ENCODE assay signal across 9 mouse cellular contexts in genomic region chr3:108535896-108536516, GRCm38 (mm10). TPM values are rescaled to one million over a fixed set of nuclear protein-coding genes. Genes with fewer than 3 reads are reported as not detected.
A peak's percentile ranks its signal among the peaks of the same experiment; 100 is the strongest.
DNase-seq lines count a peak whose midpoint lies in the region; ATAC-seq and TF ChIP-seq lines count a peak whose summit lies in the region.
"Had no signal": no experiment of that assay in that cellular context is flagged by ENCODE, and none has a peak within 500 bp of the region (broad histone marks: within the 10 kb centered on the region; RNA-seq: fewer than 3 reads in every experiment).

No protein-coding gene starts in this region.

- TF ChIP-seq CTCF in small intestine, adult 2 months (IDR thresholded peaks at IDR 0.05; ENCODE audit: extremely low read depth, insufficient read length, insufficient replicate concordance, low read depth, low read length): no peak

- 9% methylated on average over 15 of the region's 15 CpGs for WGBS in intestine, embryonic 16.5 days
- 25% methylated on average over 15 of the region's 15 CpGs for WGBS in small intestine, adult 2 months

- H3K36me3 ChIP-seq in megakaryocyte, embryonic 14.5 days (replicated peaks; ENCODE audit: low read length): no peaks in the 10 kb centered on the region
- H3K36me3 ChIP-seq in intestine, embryonic 16.5 days (ENCODE audit: control insufficient read depth, insufficient read depth, low read length): no peaks in the 10 kb centered on the region
- H3K36me3 ChIP-seq in small intestine, adult 2 months (ENCODE audit: control insufficient read depth, insufficient read depth, low read length): no peaks in the 10 kb centered on the region

- H3K9me3 ChIP-seq in megakaryocyte, embryonic 14.5 days: no peaks in the 10 kb centered on the region
- no peaks in the 10 kb centered on the region for H3K9me3 ChIP-seq in intestine, embryonic 16.5 days (ENCODE audit: control insufficient read depth, low read length)

- H3K4me1 ChIP-seq in megakaryocyte, embryonic 14.5 days: peaks cover 19% of the 10 kb centered on the region
- H3K4me1 ChIP-seq in intestine, embryonic 16.5 days (ENCODE audit: control insufficient read depth, insufficient read depth, low read length): peaks cover 11% of the 10 kb centered on the region
- peaks cover 15% of the 10 kb centered on the region for H3K4me1 ChIP-seq in small intestine, adult 2 months (ENCODE audit: control insufficient read depth, insufficient read depth, insufficient read length, low read length)

- no peak for DNase-seq in frontal cortex, postnatal 25 days (ENCODE audit: low spot score in 2 of 2)
- no peak for DNase-seq in frontal cortex, adult 2 months (ENCODE audit: extremely low spot score in 1 of 2, low spot score in 1 of 2)
- no peak for DNase-seq in adrenal gland, postnatal 4 days (ENCODE audit: low spot score in 2 of 2)

- peak; percentile 22 for ATAC-seq in frontal cortex, adult (ENCODE audit: low TSS enrichment)
- no peak for ATAC-seq in megakaryocyte, adult 5-6 weeks (ENCODE audit: poor library complexity, severe bottlenecking)
- ATAC-seq in intestine, embryonic 16.5 days: no peak; the same call in 1 of the 2 replicates

- peaks cover 53% of the 10 kb centered on the region for H3K27me3 ChIP-seq in megakaryocyte, embryonic 14.5 days (replicated peaks)
- peaks cover 13% of the 10 kb centered on the region for H3K27me3 ChIP-seq in intestine, embryonic 16.5 days (replicated peaks; ENCODE audit: control insufficient read depth, insufficient read depth, low read length)
- no peaks in the 10 kb centered on the region for H3K27me3 ChIP-seq in small intestine, adult 2 months (ENCODE audit: control insufficient read depth, insufficient read depth, low read length)

- no peak overlapping the region for H3K9ac ChIP-seq in intestine, embryonic 16.5 days (ENCODE audit: low read depth, low read length)

- TF ChIP-seq POLR2A in small intestine, adult 2 months (IDR thresholded peaks at IDR 0.05; ENCODE audit: low read depth, low read length): no peak

- H3K27ac ChIP-seq in intestine, embryonic 16.5 days (ENCODE audit: low read length): no peak overlapping the region
- no peak overlapping the region for H3K27ac ChIP-seq in small intestine, adult 2 months (ENCODE audit: insufficient read depth, low read depth, low read length)

- H3K4me2 ChIP-seq in intestine, embryonic 16.5 days (ENCODE audit: low read depth, low read length): peak overlapping the region; percentile 61

- H3K4me3 ChIP-seq in megakaryocyte, embryonic 14.5 days (replicated peaks): peak overlapping the region; percentile 88
- peak overlapping the region; percentile 34 for H3K4me3 ChIP-seq in intestine, embryonic 16.5 days (ENCODE audit: low read length)
- H3K4me3 ChIP-seq in small intestine, adult 2 months (ENCODE audit: low read depth, low read length): peak overlapping the region; percentile 46
- H3K4me3 ChIP-seq: myocyte had no signal

RNA-seq across cellular contexts. Expression of gene 5330417C22Rik, which starts 0.3 kb away (rescaled TPM):
- not detected in 2 replicates for polyA plus RNA-seq in megakaryocyte, embryonic 14.5 days (2012; ENCODE audit: insufficient read depth, low replicate concordance)
- not detected in 2 replicates for total RNA-seq in megakaryocyte, adult 5-6 weeks (2015)
- 0.04 TPM in 1 of 2 replicates, not detected in the other for total RNA-seq in megakaryocyte, adult 5-6 weeks (2017)
- 15.5 and 18.0 TPM in 2 replicates for polyA plus RNA-seq in intestine, embryonic 16.5 days (2015; fragmentation: Nextera tagmentation; extraction: Ambion mirVana)
- polyA plus RNA-seq in small intestine, adult 2 months (2012; rRNA removed): 15.2 and 19.4 TPM in 2 replicates
- 20.0 and 21.7 TPM in 2 replicates for polyA plus RNA-seq in frontal cortex, adult 2 months (2012; rRNA removed)
- total RNA-seq in adrenal gland, postnatal 4 days (2021): 1 to 10 TPM; 3.6 to 8.0 TPM

RNA-seq across cellular contexts. Expression of gene 1700013F07Rik, which starts 2.1 kb away (rescaled TPM):
- not detected in 2 replicates for polyA plus RNA-seq in megakaryocyte, embryonic 14.5 days (2012; ENCODE audit: insufficient read depth, low replicate concordance)
- total RNA-seq in megakaryocyte, adult 5-6 weeks (2015): not detected in 2 replicates
- total RNA-seq in megakaryocyte, adult 5-6 weeks (2017): not detected in 2 replicates
- not detected in 2 replicates for polyA plus RNA-seq in intestine, embryonic 16.5 days (2015; fragmentation: Nextera tagmentation; extraction: Ambion mirVana)
- not detected in 2 replicates for polyA plus RNA-seq in small intestine, adult 2 months (2012; rRNA removed)
- 1.2 and 1.4 TPM in 2 replicates for polyA plus RNA-seq in frontal cortex, adult 2 months (2012; rRNA removed)
- total RNA-seq in adrenal gland, postnatal 4 days (2021): not detected

RNA-seq across cellular contexts. Expression of gene Tmem167b, which starts 26.3 kb away (rescaled TPM):
- polyA plus RNA-seq in megakaryocyte, embryonic 14.5 days (2012; ENCODE audit: insufficient read depth, low replicate concordance): 1.2 and 2.1 TPM in 2 replicates
- total RNA-seq in megakaryocyte, adult 5-6 weeks (2015): 16.5 and 18.2 TPM in 2 replicates
- total RNA-seq in megakaryocyte, adult 5-6 weeks (2017): 45.9 and 46.3 TPM in 2 replicates
- 34.4 and 34.9 TPM in 2 replicates for polyA plus RNA-seq in intestine, embryonic 16.5 days (2015; fragmentation: Nextera tagmentation; extraction: Ambion mirVana)
- polyA plus RNA-seq in small intestine, adult 2 months (2012; rRNA removed): 1.4 and 2.9 TPM in 2 replicates
- polyA plus RNA-seq in frontal cortex, adult 2 months (2012; rRNA removed): 18.2 and 18.5 TPM in 2 replicates
- 10 to 100 TPM; 50.9 to 51.0 TPM for total RNA-seq in adrenal gland, postnatal 4 days (2021)

RNA-seq across cellular contexts. Expression of gene Taf13, which starts 35.5 kb away (rescaled TPM):
- polyA plus RNA-seq in megakaryocyte, embryonic 14.5 days (2012; ENCODE audit: insufficient read depth, low replicate concordance): 1.4 TPM in 1 of 2 replicates, not detected in the other
- total RNA-seq in megakaryocyte, adult 5-6 weeks (2015): 32.1 and 32.6 TPM in 2 replicates
- total RNA-seq in megakaryocyte, adult 5-6 weeks (2017): 36.8 and 37.7 TPM in 2 replicates
- 34.2 and 36.2 TPM in 2 replicates for polyA plus RNA-seq in intestine, embryonic 16.5 days (2015; fragmentation: Nextera tagmentation; extraction: Ambion mirVana)
- polyA plus RNA-seq in small intestine, adult 2 months (2012; rRNA removed): 0.06 and 0.51 TPM in 2 replicates
- 35.3 and 40.0 TPM in 2 replicates for polyA plus RNA-seq in frontal cortex, adult 2 months (2012; rRNA removed)
- 10 to 100 TPM; 18.2 to 25.2 TPM for total RNA-seq in adrenal gland, postnatal 4 days (2021)

RNA-seq across cellular contexts. Expression of gene Wdr47, which starts 55.1 kb away (rescaled TPM):
- polyA plus RNA-seq in megakaryocyte, embryonic 14.5 days (2012; ENCODE audit: insufficient read depth, low replicate concordance): 0.12 TPM in 1 of 2 replicates, not detected in the other
- 3.3 and 4.4 TPM in 2 replicates for total RNA-seq in megakaryocyte, adult 5-6 weeks (2015)
- 8.1 and 8.7 TPM in 2 replicates for total RNA-seq in megakaryocyte, adult 5-6 weeks (2017)
- 6.4 and 7.1 TPM in 2 replicates for polyA plus RNA-seq in intestine, embryonic 16.5 days (2015; fragmentation: Nextera tagmentation; extraction: Ambion mirVana)
- 0.94 and 1.3 TPM in 2 replicates for polyA plus RNA-seq in small intestine, adult 2 months (2012; rRNA removed)
- 58.7 and 71.0 TPM in 2 replicates for polyA plus RNA-seq in frontal cortex, adult 2 months (2012; rRNA removed)
- total RNA-seq in adrenal gland, postnatal 4 days (2021): 10 to 100 TPM; 10.8 to 11.4 TPM

Comparison
In these comparisons a context has a peak if more than half of its experiments do, and no peak if none do; other contexts are left out.
1. H3K4me3 ChIP-seq: peak in every context shown above with its lines; median percentile 88 in megakaryocyte, embryonic 14.5 days; 46 in small intestine, adult 2 months; 34 in intestine, embryonic 16.5 days.
2. RNA of gene 5330417C22Rik, which starts 0.3 kb away (polyA plus RNA-seq): 20.0 to 21.7 TPM in frontal cortex, adult 2 months, 15.2 to 19.4 TPM in small intestine, adult 2 months and 15.5 to 18.0 TPM in intestine, embryonic 16.5 days; not detected in megakaryocyte, embryonic 14.5 days; every median in the first group is over 10 times any median in the second.